29 mouse cellular contexts compared by ENCODE assay signal in genomic region chr9:41429236-41429635, GRCm38 (mm10).
DNase-seq lines count a peak whose midpoint lies in the region; ATAC-seq and TF ChIP-seq lines count a peak whose summit lies in the region.
"Had no signal": no experiment of that assay in that cellular context is flagged by ENCODE, and none has a peak within 500 bp of the region (broad histone marks: within the 10 kb centered on the region; RNA-seq: fewer than 3 reads in every experiment).

No protein-coding gene starts in this region.

- whole genome bisulfite sequencing in hindbrain, embryonic 13.5 days, result 58% methylated on average over 4 of the region's 4 CpGs
- WGBS in hindbrain, postnatal 0 days, result 38% methylated on average over 4 of the region's 4 CpGs

- H3K9ac ChIP-seq in hindbrain, embryonic 13.5 days, result no peak overlapping the region
- H3K9ac ChIP-seq in hindbrain, postnatal 0 days (replicated peaks; ENCODE audit: low read length), result no peak overlapping the region
- H3K9ac ChIP-seq: heart, embryonic 15.5 days; kidney, embryonic 15.5 days; limb, embryonic 13.5 days; midbrain, embryonic 15.5 days had no signal

- H3K36me3 ChIP-seq in hindbrain, embryonic 13.5 days, result peaks cover 19% of the 10 kb centered on the region
- H3K36me3 ChIP-seq in hindbrain, postnatal 0 days (ENCODE audit: insufficient read depth, low read length), result no peaks in the 10 kb centered on the region
- H3K36me3 ChIP-seq: G1E; heart, embryonic 10.5 days; heart, embryonic 15.5 days; kidney, embryonic 15.5 days; limb, embryonic 13.5 days; midbrain, embryonic 15.5 days had no signal

- DNase-seq in hindbrain, postnatal 0 days (ENCODE audit: low spot score), result no peak
- peak; percentile 10 for DNase-seq in lung, postnatal 25 days (ENCODE audit: low spot score)
- no peak for DNase-seq in lung, adult 18-20 months
- peak; percentile 30 for DNase-seq in 3T3-L1 (ENCODE audit: low read depth, low spot score)
- peak; percentile 69 for DNase-seq in adipocyte (ENCODE audit: low spot score)
- no peak for DNase-seq in heart, postnatal 4 days
- DNase-seq: adrenal gland, postnatal 25 days; cerebellum, adult 18-20 months; cerebellum, postnatal 10 days; gastrocnemius, postnatal 25 days; heart, adult 11 months; kidney, adult 18-20 months; kidney, postnatal 25 days; right cerebral cortex, adult 18-20 months; spleen, adult 18-20 months; thymus, postnatal 14 days had no signal

- ATAC-seq in hindbrain, embryonic 13.5 days (ENCODE audit: low FRiP score), result no peak
- no peak for ATAC-seq in hindbrain, postnatal 0 days
- no peak for ATAC-seq in frontal cortex, adult (ENCODE audit: low TSS enrichment)
- ATAC-seq: Patski had no signal

- H3K9me3 ChIP-seq in hindbrain, embryonic 13.5 days, result no peaks in the 10 kb centered on the region
- no peaks in the 10 kb centered on the region for H3K9me3 ChIP-seq in hindbrain, postnatal 0 days (ENCODE audit: low read length)
- H3K9me3 ChIP-seq: G1E; heart, embryonic 10.5 days; heart, embryonic 15.5 days; kidney, embryonic 15.5 days; limb, embryonic 13.5 days; midbrain, embryonic 15.5 days had no signal

- TF ChIP-seq CTCF in hindbrain, postnatal 0 days (IDR thresholded peaks at IDR 0.05; ENCODE audit: low read depth), result no peak

- H3K4me1 ChIP-seq in hindbrain, embryonic 13.5 days (replicated peaks), result peaks cover 29% of the 10 kb centered on the region
- 0 out of 2 replicates have a peak, but pooled peaks cover 4% of the 10 kb centered on the region for H3K4me1 ChIP-seq in hindbrain, postnatal 0 days (ENCODE audit: insufficient read depth, low read length)
- H3K4me1 ChIP-seq: heart, embryonic 10.5 days; heart, embryonic 15.5 days; kidney, embryonic 15.5 days; limb, embryonic 13.5 days had no signal

- no peak overlapping the region for H3K4me3 ChIP-seq in hindbrain, embryonic 13.5 days
- H3K4me3 ChIP-seq in hindbrain, postnatal 0 days (ENCODE audit: low read length), result no peak overlapping the region
- H3K4me3 ChIP-seq: erythroblast, embryonic 14.5 days; heart, embryonic 10.5 days; heart, embryonic 15.5 days; kidney, embryonic 15.5 days; layer of hippocampus, adult 2 months; limb, embryonic 13.5 days; midbrain, embryonic 15.5 days had no signal

- no peaks in the 10 kb centered on the region for H3K27me3 ChIP-seq in hindbrain, embryonic 13.5 days
- no peaks in the 10 kb centered on the region for H3K27me3 ChIP-seq in hindbrain, postnatal 0 days (ENCODE audit: insufficient read depth, low read length)
- H3K27me3 ChIP-seq: heart, embryonic 15.5 days; kidney, embryonic 15.5 days; limb, embryonic 13.5 days; midbrain, embryonic 15.5 days; Patski had no signal

- no peak overlapping the region for H3K4me2 ChIP-seq in hindbrain, embryonic 13.5 days
- H3K4me2 ChIP-seq in hindbrain, postnatal 0 days (ENCODE audit: low read depth, low read length), result no peak overlapping the region
- H3K4me2 ChIP-seq: heart, embryonic 15.5 days; kidney, embryonic 15.5 days; limb, embryonic 13.5 days; liver, embryonic 11.5 days; midbrain, embryonic 15.5 days had no signal

- H3K27ac ChIP-seq in hindbrain, embryonic 13.5 days, result 0 out of 2 replicates have a peak overlapping the region, but pooled peaks have one; percentile 18
- H3K27ac ChIP-seq in hindbrain, postnatal 0 days, result no peak overlapping the region
- H3K27ac ChIP-seq: heart, embryonic 10.5 days; heart, embryonic 15.5 days; kidney, embryonic 15.5 days; layer of hippocampus, adult 2 months; limb, embryonic 13.5 days; macrophage had no signal

Comparison
In these comparisons a context has a peak if more than half of its experiments do, and no peak if none do; other contexts are left out.
1. DNase-seq: peak in lung, postnatal 25 days (single experiment), 3T3-L1 (single experiment) and adipocyte (single experiment); none in hindbrain, postnatal 0 days (single experiment), lung, adult 18-20 months (0 of 2) and heart, postnatal 4 days (single experiment).